Mouse (Mus musculus): ENCODE data around the gene Plxna1.

DNA sequence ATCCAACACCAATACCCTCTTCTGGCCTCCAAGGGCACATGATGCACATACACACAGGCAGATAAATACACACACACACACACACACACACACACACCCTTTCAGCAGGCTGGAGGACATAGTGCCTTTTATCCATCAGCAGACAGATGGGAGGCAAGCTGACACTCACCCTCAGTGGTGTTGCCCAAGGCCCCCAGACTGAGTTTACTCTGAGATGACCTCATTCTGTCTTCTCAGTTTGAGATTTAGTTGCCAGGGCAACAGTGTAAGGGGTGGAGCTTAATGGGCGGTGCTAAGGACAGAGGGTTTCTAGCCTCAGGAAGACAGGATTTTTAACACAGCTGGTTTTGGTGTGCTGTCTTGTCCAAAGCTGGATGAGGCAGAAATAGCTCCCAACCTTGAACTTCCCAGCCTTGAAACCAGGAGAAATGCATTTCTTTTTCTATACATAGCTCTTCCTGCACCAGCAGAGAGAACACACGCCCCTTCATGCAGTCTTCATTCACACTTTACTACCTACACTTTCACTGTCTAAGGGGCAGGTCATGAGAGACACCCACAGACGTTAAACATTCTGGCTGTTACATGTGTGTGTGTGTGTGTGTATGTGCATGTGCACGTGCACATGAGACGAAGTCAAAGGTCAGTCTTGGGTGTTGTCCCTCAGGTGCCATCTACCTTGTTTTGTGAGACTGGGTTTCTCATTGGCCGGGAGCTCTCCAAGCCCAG lies 75.6 kb downstream of the Plxna1 start:
- TF ChIP-seq CTCF (IDR thresholded peaks at IDR 0.05; ENCODE audit: extremely low read depth, insufficient read depth, low read length), result no peak
- no peak for TF ChIP-seq POLR2A (IDR thresholded peaks at IDR 0.05; ENCODE audit: extremely low read depth, insufficient read depth, low read length)
